Mouse (Mus musculus) hindbrain, embryonic 13.5 days (tissue): ENCODE results near the gene Ruvbl2. TPM values are rescaled to one million over a fixed set of nuclear protein-coding genes. Genes with fewer than 3 reads are reported as not detected.

ENCODE experiments used
- microRNA-seq: library from miRNA; unstranded; fragments of <30 nt; microRNA quantifications from one replicate; pipeline ENCODE4, GENCODE M21; 2016
- polyA plus RNA-seq: library from polyadenylated mRNA; unstranded; fragments of >200 nt; fragmentation: Nextera tagmentation; extraction: Ambion mirVana; gene quantifications from 2 replicates; pipeline ENCODE4 v1.2.1, GENCODE M21; 2015

Ruvbl2 gene
- polyA plus RNA-seq, 1 experiment from 2014 or later, result 110 TPM

Small RNA genes within 50 kb of the gene (microRNA-seq; reads per million reads assigned to microRNA genes)
- gene Gm22133, result not detected

Other genes with a start within 250 kb of the Ruvbl2 start
- gene Ccdc155, start 233.2 kb downstream of the Ruvbl2 start, polyA plus RNA-seq, result 0.49 and 0.54 TPM in 2 replicates
- 5.6 and 5.7 TPM in 2 replicates for gene Dkkl1, start 225.9 kb downstream of the Ruvbl2 start, polyA plus RNA-seq
- gene Tead2, start 222.3 kb downstream of the Ruvbl2 start, polyA plus RNA-seq, result 78.6 and 79.2 TPM in 2 replicates
- 0.96 and 1.7 TPM in 2 replicates for gene Cd37, start 199.0 kb downstream of the Ruvbl2 start, polyA plus RNA-seq
- gene Slc6a16, start 197.0 kb downstream of the Ruvbl2 start, polyA plus RNA-seq, result 0.18 and 0.38 TPM in 2 replicates
- gene Slc6a21, start 160.6 kb downstream of the Ruvbl2 start, polyA plus RNA-seq, result not detected in 2 replicates
- gene Trpm4, start 104.3 kb downstream of the Ruvbl2 start, polyA plus RNA-seq, result 7.3 and 8.9 TPM in 2 replicates
- gene Hrc, start 102.8 kb downstream of the Ruvbl2 start, polyA plus RNA-seq, result 0.31 TPM in 2 replicates
- gene Ppfia3, start 71.1 kb downstream of the Ruvbl2 start, polyA plus RNA-seq, result 19.9 and 20.7 TPM in 2 replicates
- gene Lin7b, start 67.5 kb downstream of the Ruvbl2 start, polyA plus RNA-seq, result 12.5 and 13.4 TPM in 2 replicates
- gene Snrnp70, start 42.4 kb downstream of the Ruvbl2 start, polyA plus RNA-seq, result 205 and 215 TPM in 2 replicates
- gene Kcna7, start 32.4 kb downstream of the Ruvbl2 start, polyA plus RNA-seq, result not detected in 2 replicates
- gene Ntf5, start 24.4 kb downstream of the Ruvbl2 start, polyA plus RNA-seq, result 0.10 and 0.19 TPM in 2 replicates
- 1.2 and 2.5 TPM in 2 replicates for gene Lhb, start 17.3 kb downstream of the Ruvbl2 start, polyA plus RNA-seq
- 21.9 and 23.2 TPM in 2 replicates for gene Gys1, start 3.3 kb downstream of the Ruvbl2 start, polyA plus RNA-seq
- gene Ftl1, start 21.8 kb upstream of the Ruvbl2 start, polyA plus RNA-seq, result 7,019 and 7,066 TPM in 2 replicates
- 253 and 271 TPM in 2 replicates for gene Bax, start 28.8 kb upstream of the Ruvbl2 start, polyA plus RNA-seq
- gene Tulp2, start 43.8 kb upstream of the Ruvbl2 start, polyA plus RNA-seq, result 0.13 and 0.22 TPM in 2 replicates
- gene Gm45808, start 48.7 kb upstream of the Ruvbl2 start, polyA plus RNA-seq, result not detected in 2 replicates
- 3.4 and 4.2 TPM in 2 replicates for gene Dhdh, start 50.7 kb upstream of the Ruvbl2 start, polyA plus RNA-seq
- gene Nucb1, start 72.3 kb upstream of the Ruvbl2 start, polyA plus RNA-seq, result 120 and 121 TPM in 2 replicates
- 13.9 and 14.3 TPM in 2 replicates for gene Ppp1r15a, start 88.2 kb upstream of the Ruvbl2 start, polyA plus RNA-seq
- 2.4 and 4.3 TPM in 2 replicates for gene Plekha4, start 88.2 kb upstream of the Ruvbl2 start, polyA plus RNA-seq
- 0.25 and 0.45 TPM in 2 replicates for gene Hsd17b14, start 116.8 kb upstream of the Ruvbl2 start, polyA plus RNA-seq
- 19.8 and 20.8 TPM in 2 replicates for gene Bcat2, start 132.1 kb upstream of the Ruvbl2 start, polyA plus RNA-seq
- not detected in 2 replicates for gene Fgf21, start 177.4 kb upstream of the Ruvbl2 start, polyA plus RNA-seq
- 0.06 TPM in 1 of 2 replicates, not detected in the other for gene Fut1, start 179.2 kb upstream of the Ruvbl2 start, polyA plus RNA-seq
- gene Izumo1, start 183.7 kb upstream of the Ruvbl2 start, polyA plus RNA-seq, result 0.18 TPM in 1 of 2 replicates, not detected in the other
- 12.0 and 12.7 TPM in 2 replicates for gene Rasip1, start 189.4 kb upstream of the Ruvbl2 start, polyA plus RNA-seq
- gene Mamstr, start 201.9 kb upstream of the Ruvbl2 start, polyA plus RNA-seq, result 3.4 and 4.0 TPM in 2 replicates
- gene Fut2, start 228.3 kb upstream of the Ruvbl2 start, polyA plus RNA-seq, result 0.09 and 0.38 TPM in 2 replicates
- 2.3 and 2.6 TPM in 2 replicates for gene Ntn5, start 245.9 kb upstream of the Ruvbl2 start, polyA plus RNA-seq